Mouse (Mus musculus) neural tube, embryonic 13.5 days (tissue): ENCODE measurements around the gene Enox1. TPM values are rescaled to one million over a fixed set of nuclear protein-coding genes. Genes with fewer than 3 reads are reported as not detected.

Experiments used
- ATAC-seq: fragments of 200-750 bp; cut with Nextera tagmentation; 2 replicates; pipeline ENCODE4 v1.8.0; 2017; ENCODE audit warnings: low read depth, mild to moderate bottlenecking, moderate TSS enrichment, moderate library complexity
- H3K27ac ChIP-seq: fragments of 300-500 bp; sonication (generic); replicated peaks from 2 replicates; pipeline ENCODE4 v1.5.1; 2015; ENCODE audit warnings: moderate library complexity, mild to moderate bottlenecking, inconsistent platforms
- H3K27me3 ChIP-seq: fragments of 300-500 bp; sonication (generic); 2 replicates; pipeline ENCODE4 v1.6.1; 2015; ENCODE audit warnings: mild to moderate bottlenecking, inconsistent platforms
- H3K36me3 ChIP-seq: fragments of 300-500 bp; sonication (generic); 2 replicates; pipeline ENCODE4 v1.6.1; 2015; ENCODE audit warnings: mild to moderate bottlenecking, inconsistent platforms
- H3K4me1 ChIP-seq: fragments of 300-500 bp; sonication (generic); replicated peaks from 2 replicates; pipeline ENCODE4 v1.6.1; 2015; ENCODE audit warnings: inconsistent platforms
- H3K4me2 ChIP-seq: fragments of 300-500 bp; sonication (generic); 2 replicates; pipeline ENCODE4 v1.6.1; 2015; ENCODE audit warnings: inconsistent platforms, mild to moderate bottlenecking, moderate library complexity
- H3K4me3 ChIP-seq: fragments of 300-500 bp; sonication (generic); 2 replicates; pipeline ENCODE4 v1.5.1; 2015; ENCODE audit warnings: mild to moderate bottlenecking, inconsistent platforms
- H3K9ac ChIP-seq: fragments of 300-500 bp; sonication (generic); 2 replicates; pipeline ENCODE4 v1.6.1; 2015; ENCODE audit warnings: moderate library complexity, mild to moderate bottlenecking, inconsistent platforms
- H3K9me3 ChIP-seq: fragments of 300-500 bp; sonication (generic); 2 replicates; pipeline ENCODE4 v1.6.1; 2016; ENCODE audit warnings: inconsistent platforms
- WGBS: fragments of 180-500 bp; shearing (Covaris S2); methylation state at CpG from one replicate; pipeline ENCODE4 v1.1.7; 2015; 5-methylcytosine and 5-hydroxymethylcytosine counted together
- polyA plus RNA-seq: library from polyadenylated mRNA; unstranded; fragments of >200 nt; fragmentation: Nextera tagmentation; extraction: Ambion mirVana; gene quantifications from 2 replicates; pipeline ENCODE4 v1.2.1, GENCODE M21; 2015

Gene Enox1
- polyA plus RNA-seq, 1 experiment from 2014 or later, result 44.9 TPM

DNA sequence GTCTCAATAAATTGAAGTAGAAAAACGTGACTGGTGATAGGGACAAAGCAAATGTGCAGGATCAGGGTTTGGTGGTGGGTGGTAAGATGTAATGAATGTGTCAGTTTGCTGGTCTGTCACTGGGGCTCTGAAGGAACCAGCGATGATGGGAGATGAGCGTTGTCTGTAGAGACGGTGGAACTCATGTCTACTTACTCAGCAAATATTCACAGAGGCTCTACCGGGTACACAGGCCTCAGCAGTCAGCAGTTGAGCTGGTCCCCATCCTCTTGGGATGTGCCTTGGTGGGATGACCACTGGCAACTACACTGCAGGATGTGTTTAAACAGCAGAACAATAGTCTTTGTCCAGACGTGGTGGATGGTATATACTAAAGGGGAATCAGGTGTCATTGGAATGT lies 352.5 kb downstream of the Enox1 start:
- Histone ChIP-seq H3K27ac (no peak overlapping the region), H3K9me3 (no peaks in the 10 kb centered on the region), H3K27me3 (no peaks in the 10 kb centered on the region), H3K9ac (no peak overlapping the region), H3K4me2 (no peak overlapping the region), H3K4me3 (no peak overlapping the region), H3K36me3 (peaks cover 10% of the 10 kb centered on the region), H3K4me1 (peaks cover 12% of the 10 kb centered on the region; the same call in 1 of the 2 replicates)
- WGBS, result 83% methylated on average over 6 of the region's 6 CpGs
- no peak for ATAC-seq

DNA sequence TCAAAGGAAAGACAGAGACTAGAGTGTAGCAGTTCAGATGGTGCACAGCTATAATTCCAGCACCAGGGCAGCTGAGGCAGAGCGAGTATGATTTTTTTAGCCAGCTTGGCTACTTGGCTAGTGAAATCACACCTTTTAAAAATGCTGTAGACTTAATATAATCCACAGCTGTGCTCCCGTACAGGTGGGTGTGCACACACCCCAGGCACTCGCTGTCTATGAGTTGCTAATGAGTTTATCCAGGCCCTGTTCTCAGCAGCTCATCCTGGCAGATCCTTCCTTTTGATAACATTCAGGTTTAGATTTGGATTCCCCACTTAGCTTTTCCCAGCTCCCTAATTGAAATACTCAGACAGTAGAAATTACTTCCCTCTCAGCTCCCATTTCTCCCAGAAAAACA lies 353.4 kb downstream of the Enox1 start:
- no peaks in the 10 kb centered on the region for H3K9me3 ChIP-seq
- no peak overlapping the region for H3K4me3 ChIP-seq
- H3K27me3 ChIP-seq, result no peaks in the 10 kb centered on the region
- no peak overlapping the region for H3K4me2 ChIP-seq
- no peak overlapping the region for H3K9ac ChIP-seq
- H3K27ac ChIP-seq, result no peak overlapping the region
- WGBS, result 86% methylated on average over 3 of the region's 3 CpGs
- H3K4me1 ChIP-seq, result peaks cover 4% of the 10 kb centered on the region; the same call in 1 of the 2 replicates
- H3K36me3 ChIP-seq, result peaks cover 10% of the 10 kb centered on the region
- ATAC-seq, result no peak

DNA sequence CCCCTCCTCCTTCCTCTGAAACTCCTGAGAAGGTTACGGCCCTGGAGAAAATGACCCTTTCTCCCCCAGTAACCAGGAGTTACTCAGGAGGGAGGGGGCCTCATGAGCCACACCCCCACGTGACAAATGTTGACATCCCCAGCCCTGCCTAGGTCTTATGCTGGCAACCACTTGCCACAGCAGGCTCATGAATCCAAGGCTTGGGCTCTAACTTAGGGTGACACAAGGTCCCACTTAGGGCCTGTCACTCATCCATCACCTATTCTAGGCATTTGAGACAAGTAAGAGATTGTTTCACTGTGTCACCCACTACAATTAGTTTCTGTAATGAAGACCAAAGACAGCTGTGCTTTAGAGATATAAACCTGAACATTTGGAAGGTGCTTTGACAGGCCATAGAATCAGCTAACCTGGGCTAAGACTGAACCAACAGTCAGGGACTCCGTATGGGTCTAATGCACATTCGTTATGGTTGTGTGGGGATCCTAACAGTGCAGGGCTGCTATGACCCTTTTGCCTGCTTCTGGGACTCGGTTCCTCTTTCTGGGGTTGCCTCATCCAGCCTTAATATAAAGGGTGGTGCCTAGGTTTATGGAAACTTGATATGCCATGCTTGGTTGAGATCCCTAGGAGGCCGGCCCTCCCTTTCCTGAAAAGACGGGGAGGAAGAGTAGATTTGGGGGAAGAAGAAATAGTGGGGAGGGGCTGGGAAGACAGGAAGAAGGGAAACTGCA lies 354.7 kb downstream of the Enox1 start:
- Histone ChIP-seq H3K4me3 (no peak overlapping the region), H3K36me3 (peaks cover 10% of the 10 kb centered on the region), H3K4me1 (peaks cover 4% of the 10 kb centered on the region; the same call in 1 of the 2 replicates), H3K27me3 (no peaks in the 10 kb centered on the region), H3K4me2 (no peak overlapping the region), H3K9me3 (no peaks in the 10 kb centered on the region), H3K9ac (no peak overlapping the region), H3K27ac (no peak overlapping the region)
- ATAC-seq, result no peak
- 85% methylated on average over 7 of the region's 7 CpGs for WGBS

DNA sequence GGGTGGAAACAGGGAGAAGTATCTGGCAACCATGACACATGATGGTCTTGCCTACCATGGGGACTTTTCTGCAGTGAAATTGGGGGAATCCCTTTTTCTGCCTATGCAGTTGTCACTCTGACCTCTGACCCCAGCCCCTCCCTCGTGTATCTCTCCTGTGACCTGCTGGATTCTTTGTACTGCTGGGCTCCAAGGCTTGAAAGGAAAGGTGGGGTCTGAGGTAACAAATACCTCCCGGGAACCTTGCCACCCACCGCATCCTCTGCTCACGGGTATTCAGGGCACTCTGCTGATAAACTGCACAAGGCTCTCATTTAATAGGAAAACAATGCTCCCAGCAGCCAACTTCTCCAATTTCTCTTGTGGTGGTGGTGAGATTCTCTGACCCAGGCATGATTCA lies 361.5 kb downstream of the Enox1 start:
- Histone ChIP-seq H3K27me3 (no peaks in the 10 kb centered on the region), H3K4me2 (no peak overlapping the region), H3K4me1 (no peaks in the 10 kb centered on the region), H3K27ac (no peak overlapping the region), H3K9me3 (no peaks in the 10 kb centered on the region), H3K4me3 (no peak overlapping the region), H3K9ac (no peak overlapping the region), H3K36me3 (no peaks in the 10 kb centered on the region; the same call in 1 of the 2 replicates)
- no peak for ATAC-seq
- 83% methylated on average over 4 of the region's 4 CpGs for WGBS

DNA sequence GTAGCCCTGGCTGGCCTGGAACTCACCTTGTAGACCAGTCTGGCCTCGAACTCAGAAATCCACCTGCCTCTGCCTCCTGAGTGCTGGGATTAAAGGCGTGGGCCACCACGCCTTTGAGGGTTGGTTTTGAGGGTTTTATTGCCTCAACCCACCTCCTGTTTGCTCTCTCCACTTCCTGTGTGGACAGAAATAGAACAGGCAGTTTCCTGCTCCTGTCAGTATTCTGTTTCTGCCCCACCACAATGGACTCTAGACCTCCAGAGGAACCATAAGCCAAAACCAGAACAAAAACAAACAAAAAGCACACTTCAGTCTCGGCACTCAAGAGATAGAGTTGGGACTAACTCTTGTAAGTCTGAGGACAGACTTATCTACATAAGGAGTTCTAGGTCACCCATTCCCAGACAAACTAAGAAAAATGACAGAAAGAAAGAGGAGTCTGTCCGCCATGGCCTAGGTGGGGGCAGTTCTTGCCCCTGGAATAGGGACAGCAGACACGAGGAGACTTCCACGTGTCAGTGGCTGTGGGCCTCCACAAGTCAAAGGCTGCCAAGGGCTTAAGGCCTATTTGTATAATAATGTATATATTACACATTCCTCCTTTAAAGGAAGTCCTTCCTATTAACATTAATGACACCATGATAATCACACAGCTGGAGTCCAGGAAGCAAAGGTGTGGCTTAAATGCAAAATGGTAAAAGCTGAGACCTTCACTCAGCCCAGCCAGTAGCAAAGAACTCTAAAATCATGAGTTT lies 362.6 kb downstream of the Enox1 start:
- no peak for ATAC-seq
- Histone ChIP-seq H3K9me3 (no peaks in the 10 kb centered on the region), H3K27me3 (no peaks in the 10 kb centered on the region), H3K9ac (no peak overlapping the region), H3K36me3 (no peaks in the 10 kb centered on the region), H3K4me1 (no peaks in the 10 kb centered on the region), H3K27ac (no peak overlapping the region), H3K4me2 (no peak overlapping the region), H3K4me3 (no peak overlapping the region)
- WGBS, result 78% methylated on average over 7 of the region's 7 CpGs

DNA sequence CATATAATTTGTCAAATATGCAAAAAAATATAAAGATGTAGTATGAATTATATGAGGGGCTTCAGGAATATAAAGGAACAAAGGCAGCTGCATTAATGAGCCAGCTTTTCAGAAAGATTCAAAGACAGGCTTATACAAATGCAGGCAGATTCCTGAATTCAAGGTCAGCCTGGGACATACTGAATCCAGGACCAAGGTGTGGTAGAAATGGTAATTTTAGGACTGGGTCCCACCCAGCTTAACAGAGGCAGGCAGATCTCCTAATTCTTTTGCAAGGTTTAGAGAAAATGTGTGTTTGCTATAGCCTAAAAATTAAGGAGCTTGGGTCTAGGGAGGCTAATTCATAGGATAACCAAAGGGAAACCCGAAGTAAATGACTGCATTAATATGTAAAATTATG lies 363.1 kb downstream of the Enox1 start:
- Histone ChIP-seq H3K4me1 (no peaks in the 10 kb centered on the region), H3K4me3 (no peak overlapping the region), H3K4me2 (no peak overlapping the region), H3K27ac (no peak overlapping the region), H3K36me3 (no peaks in the 10 kb centered on the region), H3K9me3 (no peaks in the 10 kb centered on the region), H3K9ac (no peak overlapping the region), H3K27me3 (no peaks in the 10 kb centered on the region)
- 88% methylated on average over 1 of the region's 1 CpGs for WGBS
- no peak for ATAC-seq

DNA sequence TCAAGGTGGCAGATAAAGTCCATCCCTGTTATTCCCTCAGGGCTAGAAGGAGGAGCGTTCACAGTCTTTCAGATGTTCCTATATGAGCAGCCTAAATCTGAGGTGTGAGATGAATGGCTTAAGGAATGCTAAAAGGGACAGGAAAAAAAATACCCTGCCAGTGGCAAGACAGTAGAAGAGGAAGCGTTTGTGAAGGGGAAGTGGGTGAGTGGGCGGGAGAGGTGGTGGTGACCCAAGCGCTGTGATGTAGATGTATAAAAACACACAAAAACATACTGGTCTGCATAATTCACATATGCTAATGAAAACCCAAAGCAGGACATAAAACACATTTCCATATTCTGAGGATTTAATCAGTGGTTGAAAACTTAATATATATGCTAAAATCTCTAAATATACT lies 367.7 kb downstream of the Enox1 start:
- H3K27me3 ChIP-seq, result no peaks in the 10 kb centered on the region
- no peak overlapping the region for H3K4me2 ChIP-seq
- H3K4me1 ChIP-seq, result no peaks in the 10 kb centered on the region
- no peak overlapping the region for H3K4me3 ChIP-seq
- ATAC-seq, result no peak
- H3K36me3 ChIP-seq, result no peaks in the 10 kb centered on the region
- H3K9ac ChIP-seq, result no peak overlapping the region
- 85% methylated on average over 4 of the region's 4 CpGs for WGBS
- no peak overlapping the region for H3K27ac ChIP-seq
- no peaks in the 10 kb centered on the region for H3K9me3 ChIP-seq

DNA sequence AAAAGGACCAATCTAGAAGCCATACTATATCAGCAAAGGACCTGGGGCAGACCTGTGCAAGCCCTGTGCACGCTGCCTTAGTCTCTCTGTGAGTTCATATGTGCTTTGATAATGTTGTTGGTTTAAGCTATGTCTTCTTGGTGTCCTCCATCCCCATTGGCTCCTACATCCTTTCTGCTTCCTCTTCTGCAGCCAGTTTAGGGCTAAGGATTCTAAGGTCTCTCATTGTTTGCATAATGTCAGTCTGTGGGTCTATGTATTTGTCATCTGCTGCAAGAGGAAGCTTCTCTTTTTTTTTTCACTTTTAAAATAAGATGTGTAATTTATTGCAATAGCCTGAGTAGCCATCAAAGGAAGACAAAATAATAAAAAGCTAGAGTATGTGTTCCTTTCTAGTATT lies 369.7 kb downstream of the Enox1 start:
- Histone ChIP-seq H3K9me3 (no peaks in the 10 kb centered on the region), H3K4me1 (no peaks in the 10 kb centered on the region), H3K4me2 (no peak overlapping the region), H3K27ac (no peak overlapping the region), H3K36me3 (no peaks in the 10 kb centered on the region), H3K9ac (no peak overlapping the region), H3K27me3 (no peaks in the 10 kb centered on the region), H3K4me3 (no peak overlapping the region)
- 94% methylated on average over 1 of the region's 1 CpGs for WGBS
- no peak for ATAC-seq

DNA sequence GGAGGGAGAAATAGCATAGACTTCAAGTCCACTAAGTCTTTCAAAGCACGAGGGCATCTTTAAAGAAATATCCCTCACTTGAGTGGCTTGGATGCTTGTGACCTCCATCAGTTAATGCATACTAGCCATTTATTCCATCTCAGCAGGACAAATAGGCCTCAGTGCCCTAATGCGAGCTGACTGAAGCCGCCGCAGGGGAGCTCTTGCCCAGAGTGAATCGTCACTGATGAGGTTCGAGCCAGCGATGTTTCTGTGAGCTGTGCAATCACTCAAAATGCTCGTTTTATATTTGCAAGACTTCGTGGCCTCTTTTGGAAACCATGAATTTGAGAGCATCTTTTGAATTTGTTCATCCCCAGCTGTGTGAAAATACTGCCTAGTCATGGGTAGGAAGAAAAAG lies 372.6 kb downstream of the Enox1 start:
- no peak for ATAC-seq
- H3K27me3 ChIP-seq, result no peaks in the 10 kb centered on the region
- H3K27ac ChIP-seq, result no peak overlapping the region
- H3K4me1 ChIP-seq, result no peaks in the 10 kb centered on the region
- no peaks in the 10 kb centered on the region for H3K36me3 ChIP-seq
- H3K9ac ChIP-seq, result no peak overlapping the region
- H3K4me3 ChIP-seq, result no peak overlapping the region
- H3K9me3 ChIP-seq, result no peaks in the 10 kb centered on the region
- no peak overlapping the region for H3K4me2 ChIP-seq
- 85% methylated on average over 9 of the region's 9 CpGs for WGBS

DNA sequence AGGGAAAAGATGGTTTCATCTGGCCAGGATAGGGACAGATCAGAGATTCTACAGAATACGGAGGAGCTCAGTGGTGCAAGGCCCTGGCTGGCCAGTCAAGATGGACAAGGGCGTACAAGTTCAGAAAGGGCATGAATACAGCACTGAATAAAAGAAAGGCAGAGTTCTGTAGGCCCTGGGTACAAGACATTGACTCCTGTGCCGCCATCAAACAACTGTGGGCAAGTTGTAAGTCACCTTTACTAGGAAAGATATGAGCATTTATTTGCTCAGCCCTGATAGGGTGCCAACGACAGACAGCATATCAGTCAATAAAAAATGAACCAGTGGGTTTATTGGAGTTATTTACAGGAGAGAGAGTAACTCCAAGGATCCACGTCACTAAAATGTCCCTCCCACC lies 373.1 kb downstream of the Enox1 start:
- Histone ChIP-seq H3K27ac (no peak overlapping the region), H3K27me3 (no peaks in the 10 kb centered on the region), H3K4me1 (no peaks in the 10 kb centered on the region), H3K4me3 (no peak overlapping the region), H3K36me3 (no peaks in the 10 kb centered on the region), H3K9me3 (no peaks in the 10 kb centered on the region), H3K9ac (no peak overlapping the region), H3K4me2 (no peak overlapping the region)
- ATAC-seq, result no peak
- WGBS, result 86% methylated on average over 5 of the region's 5 CpGs

DNA sequence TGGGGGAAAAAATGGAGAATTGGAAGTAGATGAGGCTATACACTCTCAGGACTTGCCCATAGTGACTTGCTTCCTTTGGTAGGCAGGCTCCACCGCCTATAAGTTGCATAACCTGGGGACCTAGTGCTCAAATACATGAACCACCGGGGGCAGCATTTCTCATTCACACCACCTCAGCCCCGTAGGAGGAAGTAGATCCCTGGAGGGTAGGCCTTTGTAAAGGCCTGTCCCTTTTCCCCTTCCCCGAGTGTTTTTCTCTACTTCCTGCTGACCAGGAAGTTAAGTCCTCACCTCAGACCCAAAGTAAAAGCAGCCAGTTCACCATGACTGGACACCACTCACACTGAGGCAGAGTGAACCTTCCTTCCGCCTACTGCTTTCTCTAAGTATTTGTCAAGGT lies 377.1 kb downstream of the Enox1 start:
- Histone ChIP-seq H3K27ac (no peak overlapping the region), H3K9me3 (no peaks in the 10 kb centered on the region), H3K4me2 (no peak overlapping the region), H3K4me3 (no peak overlapping the region), H3K27me3 (no peaks in the 10 kb centered on the region), H3K4me1 (no peaks in the 10 kb centered on the region), H3K36me3 (no peaks in the 10 kb centered on the region), H3K9ac (no peak overlapping the region)
- no peak for ATAC-seq
- WGBS, result 73% methylated on average over 5 of the region's 5 CpGs

DNA sequence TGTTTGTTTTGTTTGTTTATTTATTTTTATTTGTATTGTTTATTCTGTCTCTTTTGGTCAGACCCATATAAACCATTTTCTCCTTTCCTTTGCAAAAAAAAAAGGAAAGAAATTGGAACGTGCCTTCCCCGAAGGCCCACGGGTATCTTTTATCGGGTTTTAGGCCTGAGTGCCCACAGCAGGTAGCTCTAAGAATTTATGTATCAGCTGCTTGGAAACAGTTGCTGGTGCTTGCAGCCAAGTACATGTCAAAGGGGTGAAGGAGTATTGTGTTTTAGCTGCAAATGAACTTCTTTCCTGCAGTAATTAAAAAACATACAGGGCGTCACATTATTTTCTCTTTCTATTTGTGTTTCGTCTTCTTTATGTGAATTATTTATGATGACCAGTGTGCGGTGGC lies 377.6 kb downstream of the Enox1 start:
- H3K4me3 ChIP-seq, result no peak overlapping the region
- H3K36me3 ChIP-seq, result no peaks in the 10 kb centered on the region
- H3K27ac ChIP-seq, result no peak overlapping the region
- ATAC-seq, result no peak
- no peaks in the 10 kb centered on the region for H3K27me3 ChIP-seq
- no peaks in the 10 kb centered on the region for H3K4me1 ChIP-seq
- WGBS, result 36% methylated on average over 7 of the region's 7 CpGs
- no peak overlapping the region for H3K9ac ChIP-seq
- H3K4me2 ChIP-seq, result no peak overlapping the region
- no peaks in the 10 kb centered on the region for H3K9me3 ChIP-seq
